Mouse (Mus musculus) embryo, embryonic 11.5 days (tissue): Measurements from ENCODE around the gene Mknk2.

Experiments used
- DNase-seq: peaks from one replicate; pipeline ENCODE4 v3.0.0-alpha.2; 2012; ENCODE audit warnings: low read depth, low spot score

Gene Mknk2

GRCm38 (mm10) chr10:80669737-80670485, 8.0 kb downstream of the Mknk2 start:
- no peak for DNase-seq

GRCm38 (mm10) chr10:80669018-80669417, 8.9 kb downstream of the Mknk2 start:
- DNase-seq = no peak

GRCm38 (mm10) chr10:80668614-80669013, 9.3 kb downstream of the Mknk2 start:
- no peak for DNase-seq

- no peak for DNase-seq
Observed at GRCm38 (mm10) chr10:80666837-80667412, 11.0 kb downstream of the Mknk2 start.

GRCm38 (mm10) chr10:80665981-80666733, 11.8 kb downstream of the Mknk2 start:
- DNase-seq = no peak

- DNase-seq = no peak
Observed at GRCm38 (mm10) chr10:80665459-80665858, 12.5 kb downstream of the Mknk2 start.

GRCm38 (mm10) chr10:80665016-80665380, 12.9 kb downstream of the Mknk2 start:
- DNase-seq = no peak

GRCm38 (mm10) chr10:80664197-80665015, 13.5 kb downstream of the Mknk2 start:
- no peak for DNase-seq

- DNase-seq = no peak
Observed at GRCm38 (mm10) chr10:80663485-80664196, 14.3 kb downstream of the Mknk2 start.

GRCm38 (mm10) chr10:80661149-80661548, 16.8 kb downstream of the Mknk2 start:
- DNase-seq = no peak

GRCm38 (mm10) chr10:80659213-80659612, 18.7 kb downstream of the Mknk2 start:
- DNase-seq = peak; percentile 68

GRCm38 (mm10) chr10:80658841-80659202, 19.1 kb downstream of the Mknk2 start:
- no peak for DNase-seq

- no peak for DNase-seq
Observed at GRCm38 (mm10) chr10:80658194-80658840, 19.6 kb downstream of the Mknk2 start.

- no peak for DNase-seq
Observed at GRCm38 (mm10) chr10:80656863-80657623, 20.9 kb downstream of the Mknk2 start, which contains the start of gene Btbd2. Btbd2 (minus strand) TSS chr10:80657071.

GRCm38 (mm10) chr10:80656130-80656862, 21.6 kb downstream of the Mknk2 start:
- peak; percentile 99 for DNase-seq

- DNase-seq = no peak
Observed at GRCm38 (mm10) chr10:80655406-80656129, 22.3 kb downstream of the Mknk2 start.

GRCm38 (mm10) chr10:80654866-80655265, 23.0 kb downstream of the Mknk2 start:
- no peak for DNase-seq

- DNase-seq = no peak
Observed at GRCm38 (mm10) chr10:80653156-80653720, 24.7 kb downstream of the Mknk2 start.
